Mouse (Mus musculus) lung, postnatal 0 days (tissue): ENCODE measurements around the gene Uncx.

Experiments
- CTCF ChIP-seq: IDR thresholded peaks from 2 replicates; pipeline ENCODE4 v1.5.1; 2016; ENCODE audit warnings: antibody characterized with exemption, mild to moderate bottlenecking
- EP300 ChIP-seq: IDR thresholded peaks from 2 replicates; pipeline ENCODE4 v1.6.1; 2016; ENCODE audit warnings: antibody characterized with exemption, mild to moderate bottlenecking, control low read depth

DNA sequence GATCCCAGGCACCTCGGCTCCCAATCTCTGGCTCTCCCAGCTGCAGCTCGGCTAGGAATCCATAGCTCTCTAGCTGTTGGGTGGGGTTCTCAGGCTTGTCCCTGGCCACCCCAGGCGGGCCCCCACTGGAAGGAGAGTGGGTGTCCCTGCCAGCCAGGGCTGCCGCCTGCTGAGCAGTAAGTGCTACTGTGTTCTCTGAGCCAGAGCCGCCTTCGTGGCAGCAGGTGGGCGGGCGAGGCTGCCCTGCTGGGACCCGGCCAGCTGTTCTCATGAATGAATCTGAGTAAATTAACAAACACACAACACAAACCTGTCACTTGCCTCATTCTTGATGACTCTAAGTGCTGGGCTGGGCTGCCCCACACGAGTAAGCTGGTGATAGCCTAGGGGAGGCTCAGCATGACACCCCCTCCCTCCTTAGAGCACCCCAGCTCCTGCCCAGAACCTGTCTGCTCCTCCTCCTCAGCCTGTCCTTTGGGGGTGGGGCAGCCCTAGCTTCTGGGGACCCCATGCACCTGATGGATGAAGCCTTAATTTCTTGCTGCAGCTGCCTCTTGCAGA is 38.1 kb downstream of the Uncx start:
- TF ChIP-seq CTCF: no peak
- no peak for TF ChIP-seq EP300
